Mouse (Mus musculus) lung, embryonic 16.5 days (tissue): ENCODE measurements at regions not wholly inside any gene's neighbourhood (a gene's known extent, or its start where the extent isn't known, plus 50 kb on each side); places are given as distances from the start of the nearest gene placed in this dataset.
A peak's percentile ranks its signal among the peaks of the same experiment; 100 is the strongest.

Experiments used
- ATAC-seq: fragments of 200-750 bp; cut with Nextera tagmentation; 2 replicates; pipeline ENCODE4 v1.8.0; 2017; ENCODE audit warnings: low read depth, mild to moderate bottlenecking, moderate library complexity
- H3K27ac ChIP-seq: fragments of 300-500 bp; sonication (generic); 2 replicates; pipeline ENCODE4 v1.5.1; 2014; ENCODE audit warnings: mild to moderate bottlenecking, control low read depth, low read length
- H3K27me3 ChIP-seq: fragments of 300-500 bp; sonication (generic); 2 replicates; pipeline ENCODE4 v1.6.1; 2014; ENCODE audit warnings: low read depth, low read length, mixed read lengths; ENCODE audit not compliant: control insufficient read depth, insufficient read depth
- H3K36me3 ChIP-seq: fragments of 300-500 bp; sonication (generic); 2 replicates; pipeline ENCODE4 v1.6.1; 2014; ENCODE audit warnings: low read length; ENCODE audit not compliant: control insufficient read depth, insufficient read depth
- H3K4me1 ChIP-seq: fragments of 300-500 bp; sonication (generic); replicated peaks from 2 replicates; pipeline ENCODE4 v1.6.1; 2014; ENCODE audit warnings: low read length, mixed read lengths; ENCODE audit not compliant: control insufficient read depth, insufficient read depth
- H3K4me2 ChIP-seq: fragments of 300-500 bp; sonication (generic); 2 replicates; pipeline ENCODE4 v1.6.1; 2014; ENCODE audit warnings: low read depth, low read length, control low read depth
- H3K4me3 ChIP-seq: fragments of 300-500 bp; sonication (generic); 2 replicates; pipeline ENCODE4 v1.5.1; 2014; ENCODE audit warnings: mild to moderate bottlenecking, low read length, control low read depth
- H3K9ac ChIP-seq: fragments of 300-500 bp; sonication (generic); 2 replicates; pipeline ENCODE4 v1.6.1; 2014; ENCODE audit warnings: low read length, control low read depth
- H3K9me3 ChIP-seq: fragments of 300-500 bp; sonication (generic); 2 replicates; pipeline ENCODE4 v1.6.1; 2016; ENCODE audit warnings: low read length; ENCODE audit not compliant: control insufficient read depth
- WGBS: fragments of 180-500 bp; shearing (Covaris S2); extraction: QIAGEN DNeasy Blood & Tissue Kit; methylation state at CpG from one replicate; pipeline ENCODE4 v1.1.7; 2014; 5-methylcytosine and 5-hydroxymethylcytosine counted together

GRCm38 (mm10) chr16:78641205-78641604 is 64.7 kb upstream of the D16Ertd472e start:
- Histone ChIP-seq H3K4me2 (no peak overlapping the region), H3K4me1 (no peaks in the 10 kb centered on the region), H3K27ac (no peak overlapping the region), H3K9me3 (no peaks in the 10 kb centered on the region), H3K36me3 (no peaks in the 10 kb centered on the region), H3K9ac (no peak overlapping the region), H3K4me3 (no peak overlapping the region), H3K27me3 (no peaks in the 10 kb centered on the region)
- ATAC-seq, result peak; percentile 67; the same call in 1 of the 2 replicates
- 50% methylated on average over 3 of the region's 3 CpGs for WGBS

GRCm38 (mm10) chr16:78637452-78637851 is 60.9 kb upstream of the D16Ertd472e start:
- H3K4me1 ChIP-seq, result no peaks in the 10 kb centered on the region
- no peaks in the 10 kb centered on the region for H3K36me3 ChIP-seq
- no peak for ATAC-seq
- H3K27me3 ChIP-seq, result no peaks in the 10 kb centered on the region
- WGBS, result 85% methylated on average over 6 of the region's 6 CpGs
- H3K9ac ChIP-seq, result no peak overlapping the region
- no peak overlapping the region for H3K4me2 ChIP-seq
- H3K9me3 ChIP-seq, result no peaks in the 10 kb centered on the region
- H3K4me3 ChIP-seq, result no peak overlapping the region
- H3K27ac ChIP-seq, result no peak overlapping the region

GRCm38 (mm10) chr16:78637015-78637414 is 60.5 kb upstream of the D16Ertd472e start:
- Histone ChIP-seq H3K9me3 (no peaks in the 10 kb centered on the region), H3K4me1 (no peaks in the 10 kb centered on the region), H3K9ac (no peak overlapping the region), H3K27me3 (no peaks in the 10 kb centered on the region), H3K4me2 (no peak overlapping the region), H3K4me3 (no peak overlapping the region), H3K27ac (no peak overlapping the region), H3K36me3 (no peaks in the 10 kb centered on the region)
- ATAC-seq, result peak; percentile 37; the same call in 1 of the 2 replicates
- 32% methylated on average over 5 of the region's 5 CpGs for WGBS

DNA sequence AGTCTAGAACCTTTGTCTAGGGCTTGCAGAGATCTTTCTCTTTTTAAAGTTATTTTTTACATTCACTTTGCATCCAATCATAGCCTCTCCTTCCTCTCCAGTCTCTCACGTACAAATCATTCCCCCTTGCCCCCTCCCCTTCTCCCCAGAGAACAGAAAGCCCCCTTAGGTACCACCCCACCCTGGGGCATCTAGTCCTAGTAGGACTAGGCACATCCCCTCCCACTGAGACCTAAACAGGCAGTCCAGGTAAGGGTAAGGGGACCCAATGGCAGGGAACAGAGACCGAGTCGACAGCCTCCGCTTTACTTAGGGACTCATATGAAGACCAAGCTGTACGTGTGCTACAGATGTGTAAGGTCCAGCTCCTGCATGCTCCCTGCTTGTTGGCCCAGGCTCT is 59.3 kb upstream of the D16Ertd472e start:
- Histone ChIP-seq H3K27ac (no peak overlapping the region), H3K36me3 (no peaks in the 10 kb centered on the region), H3K27me3 (no peaks in the 10 kb centered on the region), H3K4me2 (no peak overlapping the region), H3K9ac (no peak overlapping the region), H3K9me3 (no peaks in the 10 kb centered on the region), H3K4me1 (no peaks in the 10 kb centered on the region), H3K4me3 (no peak overlapping the region)
- WGBS, result 85% methylated on average over 5 of the region's 5 CpGs
- ATAC-seq, result no peak

DNA sequence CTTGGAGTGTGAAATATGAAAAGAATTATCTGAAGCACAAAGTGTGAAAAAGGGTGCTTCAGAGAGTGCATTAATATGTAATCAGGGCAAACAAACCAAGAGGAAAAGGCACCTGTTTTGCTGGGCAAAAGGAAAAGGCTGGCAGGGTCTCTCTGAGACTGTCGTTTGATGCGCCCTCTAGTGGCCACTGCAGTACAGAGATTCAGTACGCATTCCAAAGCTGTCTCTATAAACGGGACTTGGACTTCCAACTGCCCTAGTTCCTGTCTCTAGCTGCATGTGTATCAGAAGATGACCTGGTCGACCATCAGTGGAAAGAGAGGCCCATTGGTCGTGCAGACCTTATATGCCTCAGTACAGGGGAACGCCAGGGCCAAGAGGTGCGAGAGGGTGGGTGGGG is 58.7 kb upstream of the D16Ertd472e start:
- Histone ChIP-seq H3K36me3 (no peaks in the 10 kb centered on the region), H3K4me3 (no peak overlapping the region), H3K27ac (no peak overlapping the region), H3K4me2 (no peak overlapping the region), H3K27me3 (no peaks in the 10 kb centered on the region), H3K9ac (no peak overlapping the region), H3K9me3 (no peaks in the 10 kb centered on the region), H3K4me1 (no peaks in the 10 kb centered on the region)
- WGBS, result 24% methylated on average over 8 of the region's 8 CpGs
- ATAC-seq, result no peak; the same call in 1 of the 2 replicates

- H3K4me2 ChIP-seq, result no peak overlapping the region
- H3K27me3 ChIP-seq, result no peaks in the 10 kb centered on the region
- no peak overlapping the region for H3K9ac ChIP-seq
- no peak overlapping the region for H3K27ac ChIP-seq
- peak; percentile 92 for ATAC-seq
- 41% methylated on average over 5 of the region's 5 CpGs for WGBS
- no peaks in the 10 kb centered on the region for H3K4me1 ChIP-seq
- H3K9me3 ChIP-seq, result no peaks in the 10 kb centered on the region
- H3K36me3 ChIP-seq, result no peaks in the 10 kb centered on the region
- H3K4me3 ChIP-seq, result no peak overlapping the region
These were observed 55.3 kb upstream of the D16Ertd472e start for GRCm38 (mm10) chr16:78631797-78632196.

- no peak for ATAC-seq
- Histone ChIP-seq H3K36me3 (no peaks in the 10 kb centered on the region), H3K4me1 (no peaks in the 10 kb centered on the region), H3K9ac (no peak overlapping the region), H3K27ac (no peak overlapping the region), H3K9me3 (no peaks in the 10 kb centered on the region), H3K4me3 (no peak overlapping the region), H3K27me3 (no peaks in the 10 kb centered on the region), H3K4me2 (no peak overlapping the region)
- 51% methylated on average over 2 of the region's 2 CpGs for WGBS
These were observed 50.3 kb upstream of the D16Ertd472e start for GRCm38 (mm10) chr16:78626803-78627202.
